Mouse (Mus musculus) liver, adult 2 months (tissue): Measurements from ENCODE around the gene Tespa1. TPM values are rescaled to one million over a fixed set of nuclear protein-coding genes. Genes with fewer than 3 reads are reported as not detected.

Experiments used
- DNase-seq: peaks from one replicate; pipeline ENCODE4 v3.0.0-alpha.2; 2011; ENCODE audit warnings: low read depth, low spot score; ENCODE audit errors: extremely low read depth
- H3K27ac ChIP-seq: fragments of 200-500 bp; replicated peaks from 2 replicates; pipeline ENCODE4 v1.5.1; 2012; ENCODE audit warnings: low read depth, mild to moderate bottlenecking, control low read depth, inconsistent platforms, low read length; ENCODE audit not compliant: insufficient read depth
- H3K27me3 ChIP-seq: fragments of 200-500 bp; 2 replicates; pipeline ENCODE4 v1.6.1; 2012; ENCODE audit warnings: mild to moderate bottlenecking, moderate library complexity, low read length, inconsistent platforms; ENCODE audit not compliant: control insufficient read depth, insufficient read depth
- H3K36me3 ChIP-seq: fragments of 200-500 bp; 2 replicates; pipeline ENCODE4 v1.6.1; 2012; ENCODE audit warnings: low read length, inconsistent platforms; ENCODE audit not compliant: control insufficient read depth, insufficient read depth
- H3K4me1 ChIP-seq: fragments of 200-500 bp; 2 replicates; pipeline ENCODE4 v1.6.1; 2011; ENCODE audit warnings: low read length; ENCODE audit not compliant: control insufficient read depth, insufficient read depth
- H3K4me3 ChIP-seq: fragments of 200-500 bp; 2 replicates; pipeline ENCODE4 v1.5.1; 2011; ENCODE audit warnings: low read depth, mild to moderate bottlenecking, control low read depth, low read length, moderate library complexity; ENCODE audit not compliant: insufficient read depth
- H3K79me2 ChIP-seq: fragments of 200-500 bp; 2 replicates; pipeline ENCODE4 v1.6.1; 2012; ENCODE audit warnings: inconsistent platforms, mild to moderate bottlenecking, low read length, moderate library complexity; ENCODE audit not compliant: control insufficient read depth, insufficient read depth
- H3K9ac ChIP-seq: fragments of 200-500 bp; 2 replicates; pipeline ENCODE4 v1.6.1; 2012; ENCODE audit warnings: low read depth, mild to moderate bottlenecking, control low read depth, inconsistent platforms, low read length
- CTCF ChIP-seq: fragments of 200-500 bp; IDR thresholded peaks from 2 replicates; pipeline ENCODE4 v1.5.1; 2011; ENCODE audit warnings: low read depth, low read length, control low read depth
- POLR2A ChIP-seq: fragments of 200-500 bp; IDR thresholded peaks from 2 replicates; pipeline ENCODE4 v1.6.1; 2011; ENCODE audit warnings: low read length, control low read depth; ENCODE audit not compliant: insufficient read depth; ENCODE audit errors: extremely low read depth
- WGBS: fragments of 180-500 bp; shearing (Covaris S2); methylation state at CpG from one replicate; pipeline ENCODE4 v1.1.7; 2018; 5-methylcytosine and 5-hydroxymethylcytosine counted together
- polyA plus RNA-seq: library from polyadenylated mRNA; depleted of rRNA; stranded (reverse); fragments of >200 nt; gene quantifications from 2 replicates; pipeline ENCODE4 v1.2.3, GENCODE M21; 2012
- total RNA-seq: library from RNA; depleted of rRNA; stranded (reverse); fragments of >200 nt; gene quantifications from 2 replicates; pipeline ENCODE4 v1.2.3, GENCODE M21; 2014

Tespa1 gene
- total and polyA plus RNA-seq, 2 experiments = 0.11 to 0.74 TPM

DNA sequence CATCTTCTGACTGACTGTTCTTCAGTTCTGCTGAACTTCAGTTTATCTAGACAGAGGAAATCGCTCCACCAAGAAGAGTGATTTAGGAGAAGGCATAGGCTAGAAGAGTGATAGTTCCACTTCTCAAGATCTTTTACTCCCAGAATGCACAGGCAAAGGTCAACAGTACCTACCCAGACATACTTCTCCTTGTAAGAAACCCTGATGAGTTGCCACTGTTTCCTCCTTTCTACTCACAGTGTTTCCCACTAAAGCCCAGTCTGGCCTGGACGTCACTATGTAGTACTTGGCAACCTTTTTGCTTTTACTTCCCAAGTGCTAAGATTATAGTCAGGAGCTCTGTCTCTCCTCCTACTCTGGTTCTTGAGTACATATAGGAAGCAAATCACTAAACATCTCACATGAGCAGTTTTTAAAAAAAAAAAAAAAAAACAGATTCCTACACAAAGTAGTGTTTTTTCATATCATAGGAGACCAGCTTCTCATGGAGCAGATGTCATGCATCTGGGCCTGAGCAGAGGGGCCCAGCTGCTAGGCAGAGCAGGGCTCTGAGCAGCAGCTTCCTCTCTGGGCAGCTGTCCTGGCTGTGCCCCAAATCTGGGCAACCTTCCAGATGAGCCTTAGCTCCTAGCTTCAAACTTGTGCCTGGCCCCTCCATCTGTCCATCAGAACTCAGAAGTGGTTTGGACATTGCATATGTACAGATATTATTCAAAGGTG, 8.4 kb upstream of the Tespa1 start:
- Histone ChIP-seq H3K79me2 (no peaks in the 10 kb centered on the region), H3K27me3 (no peaks in the 10 kb centered on the region), H3K4me1 (no peaks in the 10 kb centered on the region), H3K27ac (no peak overlapping the region), H3K9ac (no peak overlapping the region), H3K36me3 (no peaks in the 10 kb centered on the region), H3K4me3 (no peak overlapping the region)
- WGBS = 65% methylated on average over 2 of the region's 2 CpGs
- no peak for TF ChIP-seq CTCF
- TF ChIP-seq POLR2A = no peak
- no peak for DNase-seq

DNA sequence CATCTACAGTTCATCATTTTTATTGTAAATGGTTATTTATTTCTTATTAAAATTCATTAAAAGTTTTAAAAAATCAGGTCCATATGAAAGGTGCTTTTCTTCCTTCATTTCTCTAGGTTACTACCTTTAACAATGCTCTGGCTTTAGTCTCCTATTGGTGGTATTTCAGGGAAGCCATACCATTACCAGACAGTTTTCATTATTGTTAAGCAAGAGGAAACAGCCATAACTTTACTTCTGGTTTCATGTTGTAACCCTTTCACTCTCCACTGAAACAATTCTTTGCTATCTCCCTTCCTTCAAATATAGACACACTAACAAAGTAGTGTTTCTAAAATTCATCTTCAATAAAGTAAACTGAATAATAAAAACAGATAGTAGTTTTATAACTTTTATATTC, 6.8 kb upstream of the Tespa1 start:
- Histone ChIP-seq H3K27me3 (no peaks in the 10 kb centered on the region), H3K27ac (no peak overlapping the region), H3K9ac (no peak overlapping the region), H3K79me2 (no peaks in the 10 kb centered on the region), H3K4me3 (no peak overlapping the region), H3K36me3 (no peaks in the 10 kb centered on the region), H3K4me1 (no peaks in the 10 kb centered on the region)
- no peak for TF ChIP-seq CTCF
- no peak for TF ChIP-seq POLR2A
- DNase-seq = no peak

DNA sequence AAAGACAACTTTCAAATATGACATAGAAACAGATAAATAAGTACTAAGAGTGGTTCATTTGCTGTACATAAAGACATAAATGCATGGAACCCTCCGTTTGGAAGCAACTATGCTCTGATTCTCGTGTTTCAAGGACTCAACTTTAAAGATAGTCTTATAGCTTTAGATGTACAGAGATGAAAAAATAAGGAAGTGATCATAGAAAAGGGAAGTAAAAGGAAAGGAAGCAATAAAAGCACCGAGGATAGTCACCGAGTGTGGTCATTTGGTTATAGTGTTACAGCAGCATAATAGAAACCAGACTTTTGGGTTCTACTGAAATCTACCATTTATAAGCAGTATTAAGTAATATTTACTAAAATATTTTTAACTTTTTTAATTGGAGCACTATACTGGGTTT, 4.0 kb upstream of the Tespa1 start:
- Histone ChIP-seq H3K79me2 (no peaks in the 10 kb centered on the region), H3K4me1 (no peaks in the 10 kb centered on the region), H3K27me3 (no peaks in the 10 kb centered on the region), H3K9ac (no peak overlapping the region), H3K27ac (no peak overlapping the region), H3K4me3 (no peak overlapping the region), H3K36me3 (no peaks in the 10 kb centered on the region)
- DNase-seq = no peak
- TF ChIP-seq CTCF (no peak), POLR2A (no peak)
- 67% methylated on average over 4 of the region's 4 CpGs for WGBS

DNA sequence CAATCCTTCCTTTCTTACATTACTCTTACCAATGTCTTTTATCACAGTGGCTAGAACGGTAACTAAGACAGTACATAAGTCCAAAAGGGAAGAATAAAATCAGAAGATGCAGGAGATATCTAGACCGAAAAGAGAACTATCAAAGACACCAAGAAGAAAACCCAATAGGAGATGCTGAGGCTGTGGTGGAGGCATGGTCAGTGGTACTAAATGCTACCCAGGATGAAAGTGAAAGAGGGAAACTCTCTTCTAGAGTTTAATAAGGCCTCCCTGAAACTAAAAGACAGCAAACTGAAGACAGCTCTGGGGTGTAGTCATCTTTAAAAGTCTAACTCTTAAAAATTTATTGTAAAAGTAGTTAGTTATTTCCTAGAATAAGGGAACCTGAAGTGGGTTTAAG, 2.0 kb upstream of the Tespa1 start:
- Histone ChIP-seq H3K36me3 (no peaks in the 10 kb centered on the region), H3K4me3 (no peak overlapping the region), H3K27me3 (no peaks in the 10 kb centered on the region), H3K79me2 (no peaks in the 10 kb centered on the region), H3K4me1 (no peaks in the 10 kb centered on the region), H3K9ac (no peak overlapping the region), H3K27ac (no peak overlapping the region)
- WGBS = 86% methylated on average over 2 of the region's 2 CpGs
- TF ChIP-seq POLR2A = no peak
- no peak for TF ChIP-seq CTCF
- no peak for DNase-seq

DNA sequence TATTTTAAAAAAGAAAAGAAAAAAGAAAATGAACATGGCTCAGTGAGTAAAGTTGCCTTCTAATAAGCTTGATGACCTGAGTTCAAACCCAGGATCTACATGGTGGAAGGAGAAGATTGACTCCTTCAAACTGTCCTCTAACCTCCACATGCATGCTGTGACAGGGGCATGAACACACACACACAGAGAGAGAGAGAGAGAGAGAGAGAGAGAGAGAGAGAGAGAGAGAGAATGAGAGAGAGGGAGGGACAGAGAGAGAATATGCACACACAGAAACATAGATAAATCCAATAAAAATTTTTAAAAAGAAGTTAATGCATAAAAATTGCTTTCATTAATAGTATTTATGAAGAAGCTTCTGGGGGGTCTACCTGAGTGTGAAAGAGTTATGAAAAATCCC, 608 bp upstream of the Tespa1 start:
- no peak for DNase-seq
- Histone ChIP-seq H3K36me3 (no peaks in the 10 kb centered on the region), H3K4me3 (no peak overlapping the region), H3K27ac (no peak overlapping the region), H3K27me3 (no peaks in the 10 kb centered on the region), H3K4me1 (no peaks in the 10 kb centered on the region), H3K9ac (no peak overlapping the region), H3K79me2 (no peaks in the 10 kb centered on the region)
- no peak for TF ChIP-seq CTCF
- TF ChIP-seq POLR2A = no peak

DNA sequence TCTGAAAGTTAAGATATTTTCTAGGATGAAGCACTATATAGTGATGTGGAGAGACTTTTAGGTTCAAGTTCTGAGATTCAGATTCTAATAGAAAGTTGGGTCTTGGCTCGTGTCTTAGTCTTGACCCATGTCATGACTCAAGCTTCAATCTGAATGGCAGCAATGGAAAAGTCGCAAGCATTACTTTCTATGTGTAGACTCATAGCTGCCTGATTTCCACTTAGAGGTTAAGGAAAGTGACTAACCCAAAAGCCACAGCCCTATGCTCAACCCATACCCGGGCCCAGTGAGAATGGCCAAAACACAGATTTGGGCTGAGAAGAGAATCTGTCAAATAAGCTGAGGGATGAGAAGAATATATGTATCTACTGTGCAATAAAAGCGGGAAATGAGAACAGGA, 1.6 kb downstream of the Tespa1 start:
- Histone ChIP-seq H3K9ac (no peak overlapping the region), H3K4me3 (no peak overlapping the region), H3K79me2 (no peaks in the 10 kb centered on the region), H3K27ac (no peak overlapping the region), H3K27me3 (no peaks in the 10 kb centered on the region), H3K4me1 (no peaks in the 10 kb centered on the region), H3K36me3 (no peaks in the 10 kb centered on the region)
- WGBS = 86% methylated on average over 4 of the region's 4 CpGs
- no peak for DNase-seq
- TF ChIP-seq CTCF = no peak
- no peak for TF ChIP-seq POLR2A

DNA sequence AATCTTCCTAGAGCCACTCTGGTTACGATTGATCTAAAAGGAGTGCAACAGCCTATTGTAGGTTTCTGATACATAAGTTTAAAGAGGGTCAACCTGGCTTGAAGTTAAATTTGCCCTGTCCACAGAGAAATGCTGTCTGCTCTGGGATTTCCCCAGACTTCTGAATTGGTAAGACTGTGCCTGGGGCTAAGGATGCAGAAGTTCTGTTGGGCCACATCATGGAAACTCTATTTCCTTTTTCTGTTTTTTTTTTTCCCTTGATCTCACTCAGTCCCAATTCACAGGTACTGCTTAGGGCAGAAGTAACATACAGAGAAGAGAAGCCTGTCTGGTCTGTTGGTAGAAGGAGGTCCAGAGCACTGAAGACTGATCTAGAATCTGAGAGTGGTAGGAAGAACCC, 8.0 kb downstream of the Tespa1 start:
- Histone ChIP-seq H3K36me3 (no peaks in the 10 kb centered on the region), H3K9ac (no peak overlapping the region), H3K4me3 (no peak overlapping the region), H3K79me2 (no peaks in the 10 kb centered on the region), H3K27me3 (no peaks in the 10 kb centered on the region), H3K27ac (no peak overlapping the region), H3K4me1 (no peaks in the 10 kb centered on the region)
- no peak for TF ChIP-seq CTCF
- TF ChIP-seq POLR2A = no peak
- DNase-seq = no peak
- 79% methylated on average over 1 of the region's 1 CpGs for WGBS
